Mouse (Mus musculus): ENCODE data around the gene Tmpo. TPM values are rescaled to one million over a fixed set of nuclear protein-coding genes. Genes with fewer than 3 reads are reported as not detected.
"Not testable (repeated sequence)": the region's sequence is repeated elsewhere in the genome, so short reads cannot be mapped to it uniquely, and the experiment has no call there.

The Tmpo gene
- polyA plus RNA-seq, 1 experiment from 2014 or later: 130 TPM

DNA sequence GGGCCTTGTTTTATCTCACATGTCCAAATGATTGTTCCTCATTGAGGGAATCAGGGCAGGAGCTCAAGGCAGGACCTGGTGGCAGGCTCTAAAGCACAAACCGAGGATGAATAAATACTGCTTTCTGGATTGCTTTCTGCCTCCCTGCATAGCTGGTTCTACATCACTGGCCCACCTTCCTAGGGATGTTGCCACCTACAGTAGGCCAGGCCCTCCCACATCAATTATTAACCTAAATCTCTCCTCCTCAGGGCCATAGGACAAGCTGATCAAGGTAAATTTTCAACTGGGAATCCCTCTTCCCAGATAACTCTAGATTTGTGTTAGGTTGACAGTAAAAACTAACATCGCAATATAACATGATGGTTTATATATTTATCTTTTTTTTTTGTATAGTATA lies 4.6 kb upstream of the Tmpo start:
- Histone ChIP-seq H3K27ac (replicated peaks) (no peak overlapping the region), H3K4me3 (replicated peaks) (no peak overlapping the region), H3K4me1 (replicated peaks) (peaks cover 53% of the 10 kb centered on the region), H3K27me3 (peaks cover 3% of the 10 kb centered on the region; the same call in 1 of the 2 replicates), H3K36me3 (replicated peaks) (no peaks in the 10 kb centered on the region), H3K4me2 (no peak overlapping the region), H3K9me3 (replicated peaks) (no peaks in the 10 kb centered on the region), H3K9ac (no peak overlapping the region)
- 71% methylated on average over 2 of the region's 2 CpGs for WGBS (ENCODE audit: insufficient replicate concordance)
- no peak for ATAC-seq (ENCODE audit: insufficient read depth)

DNA sequence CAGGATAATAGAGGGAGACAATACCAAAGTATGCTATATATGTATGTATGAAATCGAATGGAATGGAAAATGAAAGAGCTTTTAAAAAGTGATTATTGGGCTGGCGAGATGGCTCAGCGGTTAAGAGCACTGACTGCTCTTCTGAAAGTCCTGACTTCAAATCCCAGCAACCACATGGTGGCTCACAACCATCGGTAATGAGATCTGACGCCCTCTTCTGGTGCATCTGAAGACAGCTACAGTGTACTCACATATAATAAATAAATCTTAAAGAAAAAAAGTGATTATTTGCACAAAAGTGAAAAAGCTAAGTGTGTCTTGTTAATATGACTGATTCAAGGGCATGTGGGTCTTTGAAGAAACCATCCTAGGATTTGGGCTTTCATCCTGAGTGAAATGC lies 3.8 kb upstream of the Tmpo start:
- H3K4me2 ChIP-seq; ATAC-seq (ENCODE audit: insufficient read depth); H3K9ac ChIP-seq; H3K27ac ChIP-seq (replicated peaks); H3K4me3 ChIP-seq (replicated peaks); H3K27me3 ChIP-seq; H3K36me3 ChIP-seq (replicated peaks); H3K9me3 ChIP-seq (replicated peaks): not testable (repeated sequence)
- peaks cover 61% of the 10 kb centered on the region for H3K4me1 ChIP-seq (replicated peaks)
- 47% methylated on average over 5 of the region's 5 CpGs for WGBS (ENCODE audit: insufficient replicate concordance)

DNA sequence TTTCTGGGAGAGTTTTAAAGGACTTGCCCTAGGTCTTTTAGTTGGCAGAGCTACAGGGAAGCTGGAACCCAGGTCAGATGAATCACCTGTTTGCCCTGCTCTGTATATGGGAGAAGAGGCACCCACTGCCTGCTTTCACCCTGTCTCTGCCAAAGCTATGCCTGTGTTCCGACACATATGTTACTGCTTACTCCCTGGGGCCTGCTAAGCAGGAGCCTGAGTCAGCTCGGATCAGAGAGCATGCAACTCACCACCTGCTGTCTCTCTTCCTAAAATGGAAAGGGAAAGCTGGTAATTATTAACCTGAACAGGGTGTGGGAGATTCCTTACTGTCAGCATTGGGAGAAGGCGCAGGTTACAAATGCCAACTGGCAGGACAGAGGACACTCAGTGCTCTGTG lies 2.2 kb upstream of the Tmpo start:
- no peak for ATAC-seq (ENCODE audit: insufficient read depth)
- Histone ChIP-seq H3K27ac (replicated peaks) (peak overlapping the region; percentile 99), H3K9me3 (replicated peaks) (no peaks in the 10 kb centered on the region), H3K4me3 (replicated peaks) (peak overlapping the region; percentile 68), H3K4me1 (replicated peaks) (peaks cover 65% of the 10 kb centered on the region), H3K27me3 (no peaks in the 10 kb centered on the region), H3K4me2 (peak overlapping the region; percentile 77), H3K36me3 (replicated peaks) (no peaks in the 10 kb centered on the region), H3K9ac (peak overlapping the region; percentile 70; the same call in 1 of the 2 replicates)
- WGBS (ENCODE audit: insufficient replicate concordance): 66% methylated on average over 3 of the region's 3 CpGs

DNA sequence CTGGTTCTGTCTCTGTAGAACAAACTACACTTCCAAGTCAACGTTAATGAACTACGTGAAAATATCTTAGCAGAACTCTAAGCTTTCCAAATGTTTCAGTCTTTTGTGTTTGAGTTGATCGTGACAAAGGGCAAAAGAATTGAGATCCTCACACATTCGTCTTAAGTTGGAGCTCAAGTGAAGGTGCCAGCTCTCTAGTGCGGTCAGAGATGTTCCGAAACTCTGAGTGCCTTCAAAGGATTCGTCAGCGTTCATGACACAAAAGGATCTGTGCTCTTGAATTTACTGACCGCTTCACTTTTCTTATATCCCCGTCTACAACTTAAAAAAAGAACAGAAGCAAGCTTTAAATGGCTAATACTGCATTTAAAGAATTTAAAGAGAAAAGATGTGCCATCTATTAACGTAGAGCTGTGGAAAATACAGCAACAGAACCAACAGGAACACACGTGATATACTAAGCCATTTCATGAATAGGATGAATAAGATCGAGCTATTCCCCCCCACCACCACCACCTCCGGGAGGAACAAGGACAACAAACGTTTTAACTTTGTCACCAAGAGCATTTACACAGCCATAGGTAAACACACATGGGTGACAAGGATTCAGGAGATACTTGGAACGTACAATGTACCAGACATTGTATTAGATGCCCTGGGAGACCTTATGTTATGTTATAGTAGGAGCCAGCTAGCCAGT lies 1.3 kb upstream of the Tmpo start:
- 2% methylated on average over 16 of the region's 16 CpGs for WGBS (ENCODE audit: insufficient replicate concordance)
- peak overlapping the region; percentile 77 for H3K4me2 ChIP-seq
- H3K4me3 ChIP-seq (replicated peaks): peak overlapping the region; percentile 68
- no peaks in the 10 kb centered on the region for H3K36me3 ChIP-seq (replicated peaks)
- peak overlapping the region; percentile 70 for H3K9ac ChIP-seq
- peaks cover 68% of the 10 kb centered on the region for H3K4me1 ChIP-seq (replicated peaks)
- no peaks in the 10 kb centered on the region for H3K27me3 ChIP-seq
- no peak for ATAC-seq (ENCODE audit: insufficient read depth)
- no peaks in the 10 kb centered on the region for H3K9me3 ChIP-seq (replicated peaks)
- H3K27ac ChIP-seq (replicated peaks): peak overlapping the region; percentile 99

DNA sequence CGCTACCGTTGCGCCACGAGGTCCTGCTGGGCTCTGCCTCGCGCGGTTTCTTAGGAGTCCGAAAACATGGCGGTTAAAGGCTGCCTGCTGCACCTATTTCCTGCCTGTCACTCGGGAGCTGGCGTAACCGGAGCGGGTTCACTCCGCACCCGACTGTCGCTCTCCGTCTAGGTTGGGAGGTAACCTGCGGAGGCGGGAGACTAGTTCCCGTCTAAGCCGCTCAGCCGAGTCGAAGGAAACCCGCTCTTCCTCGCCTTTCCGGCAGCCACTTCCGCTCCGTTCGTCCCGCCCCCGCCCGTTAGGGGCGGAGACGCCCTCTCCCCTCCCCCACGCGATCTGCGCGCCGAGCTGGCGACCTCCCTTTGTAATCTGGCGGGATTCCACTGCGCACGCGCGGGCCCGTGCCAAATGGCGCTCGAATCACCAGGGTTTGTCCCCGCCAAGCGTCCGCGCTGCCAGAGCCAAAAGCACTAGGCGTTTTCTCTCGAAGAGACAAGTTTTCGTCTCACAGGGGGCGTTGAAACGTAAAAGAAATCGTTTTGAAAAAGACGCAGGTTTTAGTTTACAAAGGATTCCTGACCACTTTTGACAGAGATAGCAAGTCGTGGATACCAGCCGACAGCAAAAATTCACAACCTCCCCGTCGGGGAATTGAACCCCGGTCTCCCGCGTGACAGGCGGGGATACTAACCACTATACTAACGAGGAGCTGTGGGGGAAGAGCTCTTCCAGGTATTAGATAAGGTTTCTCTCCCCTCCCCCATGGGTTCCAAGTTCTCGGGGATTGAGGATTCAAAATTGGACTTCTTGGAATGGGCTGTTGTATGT lies 560 bp upstream of the Tmpo start:
- Histone ChIP-seq H3K9ac (peak overlapping the region; percentile 70), H3K27me3 (no peaks in the 10 kb centered on the region), H3K4me2 (peak overlapping the region; percentile 77), H3K4me1 (replicated peaks) (peaks cover 67% of the 10 kb centered on the region), H3K4me3 (replicated peaks) (peak overlapping the region; percentile 68), H3K9me3 (replicated peaks) (no peaks in the 10 kb centered on the region), H3K36me3 (replicated peaks) (no peaks in the 10 kb centered on the region), H3K27ac (replicated peaks) (peak overlapping the region; percentile 99)
- peak; percentile 87 for ATAC-seq (ENCODE audit: insufficient read depth)
- WGBS (ENCODE audit: insufficient replicate concordance): under 1% methylated on average over 69 of the region's 69 CpGs

DNA sequence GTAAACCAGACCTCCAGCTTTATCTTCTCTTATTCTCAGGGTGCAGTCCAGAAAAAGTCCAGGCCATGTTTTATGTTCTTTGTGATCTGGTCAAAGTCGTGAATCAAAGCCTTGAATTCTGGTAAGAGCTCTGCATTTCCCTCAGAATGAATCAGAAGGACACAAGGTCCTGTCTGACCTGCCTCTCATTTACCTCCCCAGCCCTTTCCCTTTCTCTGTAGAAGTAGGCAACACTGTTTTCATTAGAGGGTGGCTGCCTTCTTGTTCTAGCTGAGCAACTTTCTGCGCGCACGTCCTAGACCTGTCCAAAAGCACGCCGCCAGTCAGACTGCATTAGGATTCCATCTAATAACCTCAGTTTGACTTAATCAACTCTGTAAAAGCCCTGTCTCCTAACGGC lies 814 bp downstream of the Tmpo start:
- Histone ChIP-seq H3K36me3 (replicated peaks) (no peaks in the 10 kb centered on the region), H3K9me3 (replicated peaks) (no peaks in the 10 kb centered on the region), H3K4me1 (replicated peaks) (peaks cover 62% of the 10 kb centered on the region), H3K4me2 (peak overlapping the region; percentile 77), H3K27me3 (no peaks in the 10 kb centered on the region), H3K4me3 (replicated peaks) (peak overlapping the region; percentile 68), H3K27ac (replicated peaks) (peak overlapping the region; percentile 99), H3K9ac (peak overlapping the region; percentile 70)
- ATAC-seq (ENCODE audit: insufficient read depth): no peak
- WGBS (ENCODE audit: insufficient replicate concordance): 45% methylated on average over 7 of the region's 7 CpGs

DNA sequence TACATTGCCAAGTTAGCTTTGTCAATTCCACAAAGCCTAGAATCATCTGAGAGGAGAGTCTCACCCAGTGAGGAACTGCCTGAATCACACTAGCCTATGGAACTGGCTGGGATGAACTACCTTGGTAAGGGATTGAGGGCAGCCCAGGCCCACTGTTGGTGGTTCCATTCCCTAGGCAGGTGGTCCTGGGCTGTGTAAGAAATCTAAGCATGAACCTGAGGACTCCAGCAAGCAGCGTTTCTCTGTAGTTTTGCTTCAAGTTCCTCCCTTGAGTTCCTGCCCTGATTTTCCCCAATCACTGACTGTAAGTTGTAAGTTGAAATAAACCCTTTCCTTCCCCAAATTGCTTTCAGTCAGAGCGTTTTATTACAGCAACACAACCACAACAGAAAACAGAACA lies 1.3 kb downstream of the Tmpo start:
- Histone ChIP-seq H3K27me3 (no peaks in the 10 kb centered on the region), H3K4me3 (replicated peaks) (peak overlapping the region; percentile 68; the same call in 1 of the 2 replicates), H3K9ac (peak overlapping the region; percentile 70; the same call in 1 of the 2 replicates), H3K36me3 (replicated peaks) (no peaks in the 10 kb centered on the region), H3K4me2 (peak overlapping the region; percentile 77), H3K4me1 (replicated peaks) (peaks cover 58% of the 10 kb centered on the region), H3K9me3 (replicated peaks) (no peaks in the 10 kb centered on the region), H3K27ac (replicated peaks) (peak overlapping the region; percentile 99)
- no peak for ATAC-seq (ENCODE audit: insufficient read depth)
- WGBS (ENCODE audit: insufficient replicate concordance): 36% methylated on average over 2 of the region's 2 CpGs

DNA sequence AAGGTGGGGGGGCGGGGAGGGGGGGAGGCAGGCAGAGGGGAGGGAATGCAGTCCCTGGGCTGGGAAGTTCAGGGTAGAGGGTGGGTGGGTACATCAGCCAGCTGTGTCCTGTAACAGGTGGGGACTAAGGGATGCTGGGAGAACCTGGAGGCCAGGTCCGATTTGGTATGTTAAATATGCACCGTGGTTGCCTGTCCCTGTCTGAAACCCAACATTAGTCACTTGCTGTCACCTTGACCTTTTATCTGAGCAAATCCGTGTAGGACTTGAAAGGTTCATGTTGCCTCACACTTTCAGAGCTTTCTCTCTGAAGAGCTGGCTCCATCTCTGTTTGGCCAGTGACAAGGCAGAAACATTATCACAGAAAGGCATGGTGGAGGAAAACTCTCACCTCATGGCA lies 3.9 kb downstream of the Tmpo start:
- Histone ChIP-seq H3K36me3 (replicated peaks) (no peaks in the 10 kb centered on the region), H3K4me3 (replicated peaks) (no peak overlapping the region), H3K4me1 (replicated peaks) (peaks cover 45% of the 10 kb centered on the region), H3K27ac (replicated peaks) (peak overlapping the region; percentile 67), H3K9me3 (replicated peaks) (no peaks in the 10 kb centered on the region), H3K4me2 (no peak overlapping the region), H3K27me3 (no peaks in the 10 kb centered on the region), H3K9ac (no peak overlapping the region)
- ATAC-seq (ENCODE audit: insufficient read depth): no peak
- WGBS (ENCODE audit: insufficient replicate concordance): 45% methylated on average over 4 of the region's 4 CpGs

DNA sequence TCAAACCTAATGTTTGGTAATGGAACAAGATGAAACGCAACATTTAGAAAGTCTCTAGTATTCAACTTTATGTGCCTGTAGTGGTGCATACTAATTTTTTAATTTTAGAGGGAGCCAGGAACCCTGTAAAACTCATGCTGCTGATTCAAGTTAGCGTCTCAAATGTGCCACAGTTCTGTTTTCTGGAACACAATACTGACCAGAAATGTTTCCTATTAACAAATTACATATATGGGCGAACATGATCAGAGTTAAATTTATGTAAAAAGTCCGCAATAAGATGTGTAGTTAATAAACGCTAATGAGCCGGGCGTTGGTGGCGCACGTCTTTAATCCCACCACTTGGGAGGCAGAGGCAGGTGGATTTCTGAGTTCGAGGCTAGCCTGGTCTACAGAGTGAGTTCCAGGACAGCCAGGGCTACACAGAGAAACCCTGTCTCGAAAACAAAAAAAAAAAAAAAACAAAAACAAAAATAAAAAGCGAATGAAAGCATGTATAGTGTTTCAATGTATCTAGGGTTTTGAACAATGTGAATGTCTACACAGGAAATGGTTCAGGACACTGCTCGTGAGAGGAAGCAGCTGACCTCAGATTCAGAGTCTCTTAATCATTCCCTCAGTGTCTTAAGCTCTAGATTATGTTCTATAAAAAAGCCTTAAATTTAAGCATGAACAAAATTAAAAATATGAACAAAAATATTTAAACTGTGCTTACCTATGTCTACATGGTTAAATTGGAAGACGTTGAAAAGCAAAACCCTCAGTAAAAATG lies 8.6 kb downstream of the Tmpo start:
- H3K9ac ChIP-seq: peak overlapping the region; percentile 100
- peak overlapping the region; percentile 99 for H3K27ac ChIP-seq (replicated peaks)
- H3K27me3 ChIP-seq: no peaks in the 10 kb centered on the region
- H3K36me3 ChIP-seq (replicated peaks): peaks cover 15% of the 10 kb centered on the region
- peaks cover 42% of the 10 kb centered on the region for H3K4me1 ChIP-seq (replicated peaks)
- WGBS (ENCODE audit: insufficient replicate concordance): 65% methylated on average over 14 of the region's 14 CpGs
- ATAC-seq (ENCODE audit: insufficient read depth): no peak
- H3K9me3 ChIP-seq (replicated peaks): no peaks in the 10 kb centered on the region
- peak overlapping the region; percentile 98 for H3K4me3 ChIP-seq (replicated peaks)
- H3K4me2 ChIP-seq: peak overlapping the region; percentile 93

DNA sequence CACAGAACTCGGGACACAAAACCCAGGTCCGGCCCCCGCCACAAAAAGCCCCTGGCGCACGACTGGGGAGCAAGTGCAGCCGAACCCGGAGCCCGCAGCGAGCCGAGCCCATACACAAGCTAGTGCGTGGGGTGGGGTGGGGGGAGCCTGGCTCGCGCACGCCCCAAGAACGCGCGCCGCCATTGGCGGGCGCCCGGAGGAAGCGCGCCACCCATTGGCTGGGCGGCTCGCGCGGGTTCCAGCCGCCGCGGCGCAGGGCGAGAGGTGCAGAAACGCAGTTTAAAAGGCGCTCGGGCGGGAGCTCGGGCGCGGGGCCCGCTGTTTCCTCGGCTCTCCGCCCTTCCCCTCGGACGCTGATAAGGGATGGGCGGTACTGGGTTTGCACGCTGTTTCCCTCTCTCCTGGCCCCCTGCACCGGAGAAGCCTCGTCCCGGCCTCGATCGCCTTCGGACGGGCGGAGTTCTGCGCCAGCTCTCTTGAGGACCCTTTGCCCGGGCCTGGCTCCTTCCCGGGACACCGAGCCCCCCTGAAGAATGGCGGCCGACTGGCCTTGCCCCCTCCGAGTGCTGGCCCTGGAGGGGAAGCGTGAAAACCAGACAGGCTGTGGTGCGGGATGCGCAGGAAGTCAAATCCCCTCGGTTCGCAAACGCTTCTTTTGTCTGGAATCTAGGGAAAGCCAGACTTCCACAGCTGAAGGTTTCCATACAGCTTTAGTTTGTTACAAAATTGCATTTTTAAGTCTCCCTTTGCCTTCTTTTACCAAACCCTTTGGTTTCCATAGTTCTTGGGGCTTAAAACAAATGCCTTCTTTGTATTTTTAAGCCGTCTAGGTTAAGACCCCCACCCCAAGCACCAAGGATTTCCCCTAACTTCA lies 9.4 kb downstream of the Tmpo start:
- H3K9me3 ChIP-seq (replicated peaks): no peaks in the 10 kb centered on the region
- WGBS (ENCODE audit: insufficient replicate concordance): under 1% methylated on average over 68 of the region's 68 CpGs
- ATAC-seq (ENCODE audit: insufficient read depth): peak; percentile 96
- H3K36me3 ChIP-seq (replicated peaks): peaks cover 23% of the 10 kb centered on the region
- H3K4me1 ChIP-seq (replicated peaks): peaks cover 44% of the 10 kb centered on the region
- H3K27ac ChIP-seq (replicated peaks): peak overlapping the region; percentile 99
- peak overlapping the region; percentile 93 for H3K4me2 ChIP-seq
- peak overlapping the region; percentile 98 for H3K4me3 ChIP-seq (replicated peaks)
- H3K27me3 ChIP-seq: no peaks in the 10 kb centered on the region
- peak overlapping the region; percentile 100 for H3K9ac ChIP-seq
